Mouse (Mus musculus) gastrocnemius, postnatal 36 days (tissue): ENCODE results near the gene Zfp108. TPM values are rescaled to one million over a fixed set of nuclear protein-coding genes. Genes with fewer than 3 reads are reported as not detected.
"Not testable (repeated sequence)": the region's sequence is repeated elsewhere in the genome, so short reads cannot be mapped to it uniquely, and the experiment has no call there.

Experiments used
- DNase-seq, 2 experiments: peaks; one replicate each; pipeline ENCODE4 v3.0.0; 2022
- intact Hi-C: fragments of 180-260 bp; cut with DNase I; formaldehyde crosslinking; loops from one replicate; pipeline ENCODE4 v1.15.1; 2025
- long read RNA-seq, 2 experiments: library from polyadenylated mRNA; stranded (forward); transcript quantifications; one replicate each; pipeline ENCODE4 v2.0.0; 2021
- total RNA-seq, 2 experiments: library from RNA; stranded (reverse); gene quantifications; 2 replicates each; pipeline ENCODE4 v1.2.3; 2021

Gene Zfp108
- total RNA-seq: 1 to 10 TPM; 1.2 to 1.9 TPM
- long read RNA-seq, experiment 1: 0 reads
- long read RNA-seq, experiment 2: 0 reads

DNA sequence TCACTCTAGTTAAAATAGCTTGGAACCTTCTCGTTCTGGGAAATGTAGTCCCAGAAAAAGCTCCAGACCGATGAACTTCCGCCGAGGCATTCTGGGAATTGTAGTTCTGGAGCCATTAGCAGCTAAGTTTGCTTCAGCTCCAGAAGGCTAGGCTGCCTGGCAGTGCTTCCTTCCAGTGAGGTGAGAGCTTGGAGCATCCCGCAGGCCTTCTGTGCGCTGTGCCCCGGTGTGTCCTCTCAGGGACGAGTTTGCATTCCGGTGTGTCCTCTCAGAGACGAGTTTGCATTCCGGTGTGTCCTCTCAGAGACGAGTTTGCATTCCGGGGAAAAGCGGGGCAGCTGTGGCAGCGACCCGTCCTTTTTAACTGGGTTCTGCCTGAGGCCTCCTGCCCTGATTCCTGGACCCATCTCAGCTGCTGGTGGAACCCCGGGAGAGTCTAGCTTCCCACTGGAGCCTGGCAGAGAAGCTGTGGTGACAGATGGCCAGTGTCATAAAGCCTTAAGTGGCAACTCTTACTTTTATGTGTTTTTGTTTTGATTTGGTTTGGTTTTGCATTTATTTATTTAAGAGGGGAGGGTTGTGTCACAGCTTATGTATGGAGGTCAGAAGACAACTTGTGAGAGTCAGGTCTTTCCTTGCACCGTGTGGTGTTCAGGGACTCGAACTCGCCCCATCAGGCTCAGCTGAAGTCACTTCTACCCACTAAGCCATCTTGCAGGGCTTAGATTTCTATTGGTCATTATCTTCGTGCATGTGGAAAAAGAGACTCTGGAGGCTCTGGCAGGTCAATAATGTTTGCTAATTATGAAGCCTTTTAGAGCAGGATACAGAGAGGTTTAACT lies at the start of gene Zfp108:
Zfp108 (plus strand) TSS at position 162 of the 842 bp plus-strand sequence.
- DNase-seq: peak; percentile 59 to 62
- intact Hi-C loops: loop anchor here (5.0 kb wide), 4 partner anchors 48 to 143 kb away; partner anchors contain the start of genes Zfp112, Zfp235 and Zfp94

DNA sequence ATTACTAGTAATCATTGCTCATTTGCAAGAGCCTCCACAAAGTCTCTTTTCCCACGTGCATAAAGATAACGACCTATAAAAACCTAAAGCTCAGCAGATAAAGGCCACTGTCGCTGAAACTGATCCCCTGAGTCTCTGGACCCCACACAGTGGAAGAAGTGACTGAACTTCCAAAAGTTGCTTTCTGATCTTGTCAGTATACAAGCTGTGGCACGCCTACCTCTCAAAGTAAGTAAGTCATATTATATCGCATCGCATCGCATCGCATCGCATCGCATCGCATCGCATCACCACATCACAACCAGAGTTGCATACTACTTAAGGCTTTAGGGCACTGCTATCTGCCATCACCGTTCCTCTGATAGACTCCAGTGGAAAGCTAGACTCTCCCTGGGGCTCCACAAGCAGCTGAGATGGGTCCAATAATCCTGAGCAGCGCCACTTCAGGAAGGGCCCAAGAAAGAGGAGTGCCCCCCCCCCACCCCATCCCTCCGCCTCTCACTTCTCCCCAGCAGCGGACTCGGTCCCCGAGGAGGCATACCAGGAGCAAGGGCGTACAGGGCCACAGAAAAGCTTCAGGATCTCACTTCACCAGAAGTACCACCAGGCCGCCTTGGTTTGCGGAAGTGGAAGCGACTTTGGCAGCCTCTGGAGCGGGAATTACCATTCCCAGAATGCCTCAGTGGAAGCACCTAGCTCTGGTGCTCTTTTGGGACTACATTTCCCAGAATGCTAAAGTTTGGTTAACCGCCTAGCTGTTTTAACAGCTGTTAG lies 46.9 kb upstream of the Zfp108 start:
- intact Hi-C loops: loop anchor here (5.0 to 10.0 kb wide), 2 partner anchors 50 to 107 kb away; partner anchors contain the start of gene Zfp94
- DNase-seq: peak; percentile 37 to 46

DNA sequence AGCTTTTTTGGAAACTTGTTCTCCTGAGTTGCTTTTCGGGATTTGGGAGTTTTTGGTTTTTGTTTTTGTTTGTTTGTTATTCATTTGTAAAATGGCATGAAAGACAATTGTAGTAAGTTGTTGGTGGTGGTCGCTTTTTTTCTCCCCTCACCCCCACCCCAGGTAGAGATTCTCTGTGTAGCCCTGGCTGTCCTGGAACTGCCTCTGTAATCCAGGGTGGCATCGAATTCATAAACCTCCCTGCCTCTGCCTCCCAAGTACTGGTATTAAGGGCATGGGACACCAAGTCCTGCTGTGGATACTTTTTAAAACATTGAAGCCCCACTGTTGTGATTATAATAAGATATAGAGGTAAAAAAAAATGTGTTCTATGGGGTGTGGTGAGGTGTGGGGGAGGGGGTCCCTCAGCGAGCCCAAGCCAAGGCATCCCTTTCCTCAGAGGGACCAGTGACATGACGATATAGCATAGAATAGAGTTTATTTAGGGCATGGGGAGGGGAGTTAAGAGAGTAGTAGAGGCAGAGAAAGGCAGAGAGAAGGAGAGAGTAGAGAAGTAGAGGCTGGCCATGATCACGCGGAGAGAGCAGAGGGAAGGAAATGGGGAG lies 46.2 kb upstream of the Zfp108 start:
- intact Hi-C loops: loop anchor here (5.0 to 10.0 kb wide), 2 partner anchors 49 to 106 kb away; partner anchors contain the start of gene Zfp94
- no peak for DNase-seq

DNA sequence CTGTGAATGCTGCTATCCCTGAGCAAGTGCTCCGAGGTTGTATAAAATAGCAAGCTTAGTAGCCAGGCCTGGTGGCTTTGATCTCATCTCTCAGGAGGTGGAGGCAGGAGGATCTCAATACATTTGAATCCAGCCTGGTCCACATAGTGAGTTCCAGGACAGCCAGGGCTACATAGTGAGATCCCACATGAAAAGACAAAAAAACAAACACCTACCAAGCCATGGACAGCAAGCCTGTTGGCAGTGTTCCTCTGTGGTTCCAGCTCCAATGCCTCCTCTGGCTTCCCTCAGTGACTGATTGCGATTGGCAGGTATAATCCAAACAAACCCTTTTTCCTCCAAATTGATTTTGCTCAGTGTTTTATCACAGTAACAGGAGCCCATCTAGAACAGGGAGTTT lies 44.3 kb upstream of the Zfp108 start:
- intact Hi-C loops: no loop called here
- DNase-seq: no peak

DNA sequence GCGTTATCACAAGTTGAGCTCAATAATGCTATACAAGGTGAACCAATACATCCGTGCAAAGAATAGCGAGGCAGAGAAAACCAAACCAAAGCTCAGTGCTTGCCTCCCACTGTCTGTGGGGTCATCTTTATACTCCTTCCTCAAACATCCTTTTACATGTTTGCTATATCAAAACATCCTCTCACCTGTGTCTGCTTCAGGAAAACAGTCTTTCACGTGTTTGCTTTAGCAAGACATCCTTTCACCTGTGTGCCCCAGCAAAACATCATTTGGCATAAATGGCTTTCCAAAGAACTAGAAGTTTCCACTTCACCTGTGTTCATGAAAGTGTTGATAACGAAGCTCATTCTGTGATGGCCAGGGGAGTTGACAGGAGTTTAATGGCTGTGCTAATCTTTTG lies 43.3 kb upstream of the Zfp108 start, which contains the start of gene Zfp111:
Zfp111 (minus strand) TSS at position 101 of the 400 bp plus-strand sequence.
- intact Hi-C loops: no loop called here

DNA sequence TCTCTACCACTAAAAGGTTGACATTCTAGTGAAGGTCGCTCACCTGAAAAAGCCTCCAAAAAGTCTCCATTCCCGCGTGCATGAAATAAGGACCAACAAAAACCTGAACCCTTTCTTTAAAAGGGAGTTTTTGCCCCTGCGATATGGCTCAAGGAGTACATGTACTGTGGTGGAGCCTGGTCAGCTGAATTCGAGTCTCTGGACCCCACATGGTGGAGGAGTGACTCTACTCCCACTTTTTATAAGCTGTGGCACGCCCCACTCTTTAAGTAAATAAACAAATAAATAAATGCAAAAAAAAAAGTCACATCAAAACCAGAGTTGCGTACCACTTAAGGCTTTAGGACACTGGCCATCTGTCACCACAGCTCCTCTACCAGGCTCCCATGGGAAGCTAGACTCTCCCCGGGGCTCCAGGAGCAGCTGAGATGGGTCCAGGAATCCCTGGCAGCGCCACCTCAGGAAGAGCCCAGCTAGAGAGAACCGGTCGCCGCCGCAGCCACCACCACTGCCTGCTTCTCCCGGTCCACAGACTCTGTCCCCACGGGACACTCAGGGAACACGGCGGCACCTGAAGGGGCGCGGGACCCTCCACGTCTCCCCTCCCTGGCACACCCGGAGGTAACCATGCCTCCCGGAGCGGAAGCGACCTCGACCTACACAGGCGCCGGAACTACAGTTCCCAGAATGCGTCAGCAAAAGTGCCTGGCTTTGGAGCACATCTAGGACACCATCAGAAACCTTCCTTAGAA lies 17.4 kb upstream of the Zfp108 start, which contains the start of gene Zfp109:
Zfp109 (minus strand) TSS at position 521 of the 752 bp plus-strand sequence.
- intact Hi-C loops: no loop called here
- DNase-seq: peak; percentile 12 to 38

More for the DNA sequence above, 43.3 kb upstream of the Zfp108 start, which contains the start of gene Zfp111:
- DNase-seq: no peak

DNA sequence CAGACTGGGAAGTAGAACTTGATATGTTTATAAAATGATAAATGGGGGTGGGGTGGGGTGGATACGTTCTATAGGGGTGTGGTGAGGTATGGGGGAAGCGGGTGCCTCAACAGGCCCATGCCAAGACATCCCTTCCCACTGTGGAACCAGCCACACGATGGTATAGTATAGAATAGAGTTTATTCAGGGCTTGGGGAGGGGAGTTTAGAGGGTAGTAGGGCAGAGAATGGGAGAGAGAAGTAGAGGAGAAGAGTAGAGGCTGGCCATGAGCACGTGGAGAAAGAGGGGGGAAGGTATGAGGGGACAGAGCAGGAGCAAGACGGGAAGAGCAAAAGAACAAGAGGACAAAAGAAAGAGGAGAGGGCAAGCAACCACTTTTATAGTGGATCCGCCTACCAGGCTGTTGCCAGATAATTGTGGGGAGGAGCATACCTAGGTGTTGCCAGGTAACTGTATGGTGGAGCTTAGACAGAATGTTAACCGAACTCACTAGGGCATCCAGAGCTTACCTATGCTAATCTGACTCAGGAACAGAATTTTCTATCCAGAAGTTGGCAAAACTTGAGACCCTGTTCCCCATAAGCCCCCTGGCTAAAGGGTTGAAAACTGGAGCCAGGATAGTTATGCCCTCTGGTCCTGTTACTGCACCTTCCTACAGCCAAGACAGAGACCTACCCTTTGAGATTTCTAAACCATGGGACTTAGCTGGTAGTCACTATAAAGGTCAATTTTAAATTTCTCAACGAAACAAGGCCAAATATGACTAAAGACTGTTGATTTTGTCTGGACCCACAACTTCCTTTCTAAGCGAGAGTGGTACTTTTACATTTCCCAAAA lies 597 bp upstream of the Zfp108 start:
- intact Hi-C loops: loop anchor here (5.0 kb wide), 2 partner anchors 63 to 142 kb away; partner anchors contain the start of genes Zfp112 and Zfp94
- DNase-seq: no peak

DNA sequence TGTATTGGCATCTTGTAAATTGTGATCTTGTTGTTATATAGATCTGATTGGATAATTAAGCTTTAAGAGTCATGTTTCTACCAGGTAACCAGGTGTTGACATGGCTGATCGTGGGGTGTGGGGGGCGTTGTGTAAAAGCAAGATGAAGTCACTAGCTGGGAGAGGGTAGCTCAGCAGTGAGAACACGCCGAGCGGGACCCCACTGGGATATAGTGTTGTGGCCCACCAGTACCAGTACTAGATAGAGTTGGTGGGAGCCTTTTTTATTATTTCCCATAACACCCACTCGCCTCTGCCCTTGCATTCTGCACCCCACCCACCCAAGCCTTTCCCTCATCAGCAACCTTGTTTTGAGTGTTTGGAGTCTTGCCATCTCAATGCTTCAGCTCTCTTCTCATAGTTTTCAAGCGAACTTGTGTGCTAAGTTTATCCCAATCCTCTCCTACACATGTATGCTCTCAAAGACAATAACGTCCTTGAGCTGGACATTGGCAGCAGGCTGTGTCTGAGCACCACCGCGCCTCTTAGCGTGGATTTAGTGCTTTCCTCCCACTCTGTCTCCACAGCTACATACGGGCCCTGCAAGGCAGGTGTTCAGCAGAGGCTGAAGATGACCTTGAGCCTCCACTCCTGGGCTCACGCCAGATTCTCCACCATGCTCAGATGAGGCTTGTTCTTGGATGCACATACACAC lies 4.9 kb downstream of the Zfp108 start:
- DNase-seq: no peak
- intact Hi-C loops: loop anchor here (5.0 kb wide), 2 partner anchors 52 to 127 kb away; partner anchors contain the start of gene Zfp235

DNA sequence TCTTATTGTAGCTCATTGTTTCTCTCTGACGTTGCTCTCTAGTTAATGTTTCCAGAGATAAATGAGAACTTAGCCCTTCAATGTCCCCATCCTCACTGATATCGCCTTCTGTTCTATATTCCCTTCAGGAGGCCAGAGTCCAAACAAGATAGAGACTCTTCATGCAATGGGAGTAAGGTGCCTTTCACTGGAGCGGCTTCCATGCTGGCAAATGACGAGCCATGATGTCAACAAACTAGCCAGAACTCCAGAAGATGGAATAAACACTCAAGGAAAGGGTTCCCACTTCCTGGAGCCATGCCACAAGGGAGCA lies 5.4 kb downstream of the Zfp108 start:
- no peak for DNase-seq
- intact Hi-C loops: loop anchor here (5.0 kb wide), 2 partner anchors 53 to 128 kb away; partner anchors contain the start of gene Zfp235

DNA sequence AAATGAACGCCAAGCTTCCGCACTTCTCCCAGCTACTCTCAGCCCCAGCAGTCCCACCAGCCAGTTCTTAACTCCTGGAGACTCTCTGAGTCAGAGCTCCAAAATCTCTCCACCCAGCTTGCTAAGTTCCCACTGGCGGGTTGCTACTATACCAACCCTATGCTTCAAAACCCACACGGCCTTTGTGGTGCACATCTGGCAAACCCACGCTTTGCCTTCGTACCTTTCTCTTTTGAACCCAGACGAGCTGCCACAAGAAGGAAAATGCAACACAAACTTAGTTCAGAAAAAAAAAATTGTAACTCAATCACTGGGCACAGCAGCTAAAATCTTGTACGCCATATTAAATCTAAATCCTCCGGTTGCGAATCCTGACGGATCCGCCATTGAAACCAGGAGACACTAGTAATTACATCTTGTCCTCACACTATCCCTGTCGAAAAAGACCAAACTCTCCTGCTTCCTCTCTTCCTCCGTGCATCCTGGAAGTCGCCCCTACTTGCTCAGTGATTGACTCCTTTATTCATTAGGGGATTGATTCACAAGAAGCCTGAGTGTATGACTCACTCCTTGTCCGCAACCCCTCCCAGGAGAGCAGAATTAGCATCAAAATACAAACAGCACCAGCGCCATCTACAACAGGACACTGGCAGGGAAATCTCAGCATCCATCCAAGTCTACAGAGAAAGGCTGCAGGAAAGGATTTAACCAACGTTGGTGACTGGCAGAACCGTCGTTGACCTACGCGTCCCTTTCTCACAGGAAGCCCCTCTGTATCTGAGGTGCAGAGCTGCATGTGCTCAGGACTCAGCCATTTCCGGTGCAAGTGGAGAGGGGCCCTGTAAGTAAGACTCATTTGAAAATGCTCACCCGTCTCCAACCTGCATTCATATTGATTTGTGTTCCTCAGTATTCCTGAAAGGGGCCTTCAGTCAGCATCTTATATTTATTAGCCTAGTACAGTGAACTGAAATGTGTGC lies 13.9 kb downstream of the Zfp108 start:
- intact Hi-C loops: no loop called here
- DNase-seq: no peak

DNA sequence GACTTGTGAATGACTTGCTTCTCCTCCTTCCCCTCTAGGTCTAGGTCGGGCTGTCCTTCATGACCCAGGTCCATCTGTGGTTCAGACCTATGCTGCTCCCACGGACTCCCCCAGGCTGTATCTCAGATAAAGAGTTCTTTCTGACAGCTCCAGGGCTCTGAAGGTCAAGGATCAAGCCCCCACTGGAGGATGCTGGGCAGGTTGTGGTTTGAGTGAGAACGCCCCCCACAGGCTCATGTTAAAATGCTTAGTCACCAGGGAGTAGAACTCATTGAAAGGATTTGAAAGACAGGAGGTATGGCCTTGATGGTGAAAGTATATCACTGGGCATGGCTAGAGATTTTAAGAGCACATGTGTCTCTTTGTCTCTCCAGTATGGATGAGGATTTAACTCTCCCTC lies 14.7 kb downstream of the Zfp108 start:
- no peak for DNase-seq
- intact Hi-C loops: no loop called here

DNA sequence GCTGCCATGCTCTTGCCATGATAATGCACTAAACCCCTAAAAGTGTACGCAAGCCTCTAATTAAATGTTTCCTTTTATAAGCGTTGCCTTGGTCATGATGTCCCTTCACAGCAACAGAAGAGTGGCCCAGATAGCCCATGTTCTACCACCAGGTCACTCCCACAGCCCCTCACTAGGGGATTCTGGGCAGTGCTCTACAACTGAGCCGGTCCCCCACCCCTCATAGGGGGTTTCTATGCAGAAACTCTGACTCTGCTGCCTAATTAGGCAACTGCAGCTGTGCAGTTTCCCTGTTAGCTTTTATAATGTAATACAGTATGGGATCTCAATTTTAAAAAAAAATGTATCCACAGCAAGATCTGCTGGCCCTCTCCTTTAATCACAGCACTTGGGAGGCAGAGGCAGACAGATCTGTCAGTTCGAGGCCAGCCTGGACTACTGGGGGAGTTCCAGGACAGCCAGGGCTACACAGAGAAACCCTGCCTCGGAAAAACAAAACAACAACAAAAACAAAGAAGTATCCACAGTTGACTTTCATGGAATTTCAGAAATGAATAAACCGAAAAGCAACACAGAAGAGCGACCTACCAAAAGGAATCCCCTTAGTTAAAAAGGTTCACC lies 15.2 kb downstream of the Zfp108 start:
- DNase-seq: no peak
- intact Hi-C loops: no loop called here

DNA sequence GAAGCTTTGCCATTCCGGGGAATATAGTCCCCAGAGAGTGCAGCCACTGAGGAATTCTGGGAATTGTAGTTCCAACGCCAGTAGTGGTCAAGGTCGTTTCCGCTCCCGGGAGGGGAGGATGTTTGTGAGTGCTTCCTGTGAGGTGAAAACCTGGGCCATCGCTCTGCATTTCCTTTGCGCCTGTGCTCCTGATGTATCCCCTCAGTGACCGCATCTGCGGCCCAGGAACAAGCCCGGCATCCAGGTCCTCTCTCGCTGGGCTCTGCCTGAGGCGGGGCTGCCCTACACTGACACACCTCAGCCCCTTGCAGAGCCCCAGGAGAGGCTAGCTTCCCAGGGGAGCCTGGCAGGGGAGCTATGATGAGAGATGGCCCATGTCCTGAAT lies 15.7 kb downstream of the Zfp108 start, which contains the start of gene Zfp93:
Zfp93 (plus strand) TSS at position 133 of the 385 bp plus-strand sequence.
- peak; percentile 54 to 69 for DNase-seq
- intact Hi-C loops: no loop called here

DNA sequence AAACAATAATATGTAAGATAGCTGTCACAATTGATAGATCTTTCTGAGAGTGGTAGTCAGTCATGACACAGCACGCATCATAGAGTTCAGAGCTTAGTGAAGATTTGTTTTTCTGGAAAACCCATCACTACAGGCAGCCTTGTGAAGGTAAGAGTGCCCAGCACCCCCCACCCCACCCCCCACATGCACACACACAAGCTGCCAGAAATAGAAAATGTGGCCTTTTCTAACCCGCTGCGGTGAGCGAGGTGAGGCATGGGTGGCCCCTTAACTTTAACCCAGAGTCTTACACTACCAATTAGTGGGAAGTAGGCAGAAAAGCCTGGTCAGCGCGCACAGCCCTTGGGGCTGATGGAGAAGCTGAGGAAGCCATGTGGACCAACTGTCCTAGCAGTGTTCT lies 16.6 kb downstream of the Zfp108 start:
- intact Hi-C loops: no loop called here
- DNase-seq: no peak

DNA sequence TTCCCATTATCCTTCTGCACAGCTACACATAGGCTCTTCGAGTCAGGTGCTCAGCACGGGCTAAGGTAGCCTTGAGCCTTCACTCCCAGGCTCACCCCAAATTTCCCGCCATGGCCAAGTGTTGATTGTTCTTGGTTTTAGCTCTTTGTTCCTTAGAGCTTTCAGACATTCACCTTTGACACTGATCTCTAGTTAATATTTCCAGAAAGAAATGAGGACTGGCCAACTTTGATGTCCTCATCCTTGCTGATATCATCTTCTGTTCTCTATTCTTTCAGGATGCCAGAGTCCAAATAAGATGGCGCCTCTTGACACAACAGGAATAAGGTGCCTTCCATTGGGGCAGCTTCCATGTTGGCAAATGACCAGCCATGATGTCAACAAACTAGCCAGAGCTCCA lies 19.9 kb downstream of the Zfp108 start:
- intact Hi-C loops: no loop called here
- no peak for DNase-seq

DNA sequence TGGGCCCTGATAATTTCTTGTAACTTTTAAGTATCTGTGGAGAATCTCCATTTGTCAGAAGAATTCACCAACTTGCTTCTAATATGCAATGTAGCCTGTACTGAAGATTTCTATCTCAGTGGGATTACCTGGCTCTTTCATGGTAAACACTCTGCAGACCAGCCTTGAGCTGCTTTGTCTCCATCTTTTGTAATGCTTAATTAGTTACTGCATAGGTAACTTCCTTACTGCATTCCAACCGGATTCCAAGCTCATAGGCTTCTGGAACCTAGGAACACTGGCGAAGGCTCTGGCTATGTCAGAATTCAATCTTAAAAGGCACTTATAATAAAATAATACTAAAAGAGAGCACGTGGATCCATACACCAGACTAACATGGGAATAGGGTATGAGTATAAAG lies 24.2 kb downstream of the Zfp108 start:
- DNase-seq, intact Hi-C loops: not testable (repeated sequence)
